Mouse (Mus musculus) ES-E14 (cell line): ENCODE results near the gene Crx. TPM values are rescaled to one million over a fixed set of nuclear protein-coding genes. Genes with fewer than 3 reads are reported as not detected.

Experiments
- DNase-seq: peaks from one replicate; pipeline ENCODE4 v3.0.0-alpha.2; 2013; ENCODE audit warnings: low read depth, low spot score
- H3K27ac ChIP-seq: 2 replicates; pipeline ENCODE4 v1.5.1; 2012; ENCODE audit warnings: low read depth, mild to moderate bottlenecking, low read length, moderate library complexity, mixed read lengths; ENCODE audit not compliant: poor library complexity, insufficient read depth, severe bottlenecking
- H3K36me3 ChIP-seq: 2 replicates; pipeline ENCODE4 v1.6.1; 2012; ENCODE audit warnings: mild to moderate bottlenecking, low read length, moderate library complexity, mixed read lengths; ENCODE audit not compliant: control insufficient read depth, poor library complexity, insufficient read depth, severe bottlenecking
- H3K4me1 ChIP-seq, 2 experiments: fragments of 150-350 bp in 1 of 2; sonication (generic) in 1 of 2; 2 replicates each; pipeline ENCODE4 v1.6.1; 2012; ENCODE audit warnings: low read length in 2 of 2, mild to moderate bottlenecking in 1 of 2, mixed read lengths in 1 of 2; ENCODE audit not compliant: control insufficient read depth in 2 of 2, insufficient read depth in 2 of 2, poor library complexity in 1 of 2
- H3K4me3 ChIP-seq, 2 experiments: fragments of 150-350 bp in 1 of 2; sonication (generic) in 1 of 2; 2 replicates each; pipeline ENCODE4 v1.5.1; 2012; ENCODE audit warnings: low read length in 2 of 2, low read depth in 1 of 2, mild to moderate bottlenecking in 1 of 2, mixed read lengths in 1 of 2; ENCODE audit not compliant: insufficient read depth in 1 of 2, poor library complexity in 1 of 2, severe bottlenecking in 1 of 2
- H3K9ac ChIP-seq: 2 replicates; pipeline ENCODE4 v1.6.1; 2012; ENCODE audit warnings: low read depth, mild to moderate bottlenecking, low read length, mixed read lengths; ENCODE audit not compliant: poor library complexity, insufficient read depth, severe bottlenecking
- H3K9me3 ChIP-seq: fragments of 150-350 bp; sonication (generic); 2 replicates; pipeline ENCODE4 v1.6.1; 2012; ENCODE audit warnings: low read depth, mild to moderate bottlenecking, low read length; ENCODE audit not compliant: control insufficient read depth, insufficient read depth
- CHD2 ChIP-seq: IDR thresholded peaks from 2 replicates; pipeline ENCODE4 v1.6.1; 2014; ENCODE audit warnings: mild to moderate bottlenecking, low read depth, low read length, inconsistent platforms
- HCFC1 ChIP-seq: IDR thresholded peaks from 2 replicates; pipeline ENCODE4 v1.6.1; 2012; ENCODE audit warnings: low read length, inconsistent platforms, borderline replicate concordance; ENCODE audit not compliant: insufficient read depth
- MAFK ChIP-seq: IDR thresholded peaks from 2 replicates; pipeline ENCODE4 v1.6.1; 2014; ENCODE audit warnings: mild to moderate bottlenecking, low read depth, low read length, inconsistent platforms; ENCODE audit not compliant: insufficient read depth
- ZC3H11A ChIP-seq: IDR thresholded peaks from 2 replicates; pipeline ENCODE4 v1.6.1; 2012; ENCODE audit warnings: low read depth, mild to moderate bottlenecking, inconsistent platforms, low read length, borderline replicate concordance
- ZNF384 ChIP-seq: IDR thresholded peaks from 2 replicates; pipeline ENCODE4 v1.6.1; 2012; ENCODE audit warnings: low read depth, low read length, inconsistent platforms
- in situ Hi-C, 2 experiments: fragments of 600-800 bp; cut with MboI; formaldehyde crosslinking; loops; one replicate each; pipeline ENCODE4 v1.15.1; 2025; ENCODE audit warnings: low sequenced_read_pairs in 2 of 2, inconsistent platforms in 1 of 2; ENCODE audit not compliant: unreplicated experiment in 2 of 2
- total RNA-seq: library from RNA; depleted of rRNA; stranded (reverse); fragments of 300-350 nt; gene quantifications from 2 replicates; pipeline ENCODE4 v1.2.3, GENCODE M21; 2012

Crx gene
- total RNA-seq, 1 experiment, result not detected

GRCm38 (mm10) chr7:15906602-15907001 lies 26.8 kb upstream of the Crx start:
- Histone ChIP-seq H3K4me3 (no peak overlapping the region), H3K9me3 (no peaks in the 10 kb centered on the region), H3K36me3 (no peaks in the 10 kb centered on the region), H3K9ac (no peak overlapping the region), H3K27ac (no peak overlapping the region), H3K4me1 (no peaks in the 10 kb centered on the region)
- DNase-seq, result no peak
- TF ChIP-seq MAFK, result no peak
- no peak for TF ChIP-seq HCFC1
- no peak for TF ChIP-seq CHD2
- TF ChIP-seq ZNF384, result no peak
- in situ Hi-C loops, result no loop called here

GRCm38 (mm10) chr7:15905861-15906260 lies 26.1 kb upstream of the Crx start:
- no peak for DNase-seq

GRCm38 (mm10) chr7:15901366-15902048 lies 21.7 kb upstream of the Crx start:
- Histone ChIP-seq H3K9me3 (no peaks in the 10 kb centered on the region), H3K4me1 (peaks cover 4 to 6% of the 10 kb centered on the region in 2 experiments), H3K4me3 (no peak overlapping the region), H3K27ac (no peak overlapping the region), H3K36me3 (no peaks in the 10 kb centered on the region), H3K9ac (no peak overlapping the region)
- DNase-seq, result peak; percentile 70
- in situ Hi-C loops, result no loop called here
- TF ChIP-seq HCFC1 (no peak), ZNF384 (no peak), ZC3H11A (no peak), MAFK (no peak), CHD2 (no peak)

More at GRCm38 (mm10) chr7:15905861-15906260, 26.1 kb upstream of the Crx start:
- TF ChIP-seq ZC3H11A (no peak), HCFC1 (no peak), CHD2 (no peak)
- in situ Hi-C loops, result no loop called here
- Histone ChIP-seq H3K27ac (no peak overlapping the region), H3K9me3 (no peaks in the 10 kb centered on the region), H3K4me1 (peaks cover 4% of the 10 kb centered on the region in 2 experiments), H3K36me3 (no peaks in the 10 kb centered on the region), H3K9ac (no peak overlapping the region), H3K4me3 (no peak overlapping the region)

GRCm38 (mm10) chr7:15894251-15894650 lies 14.5 kb upstream of the Crx start:
- Histone ChIP-seq H3K36me3 (no peaks in the 10 kb centered on the region), H3K4me3 (no peak overlapping the region), H3K4me1 (peaks cover 4 to 12% of the 10 kb centered on the region in 2 experiments; a peak in 3 of 4 replicates), H3K27ac (no peak overlapping the region; the same call in 1 of the 2 replicates), H3K9ac (no peak overlapping the region), H3K9me3 (no peaks in the 10 kb centered on the region)
- in situ Hi-C loops, result no loop called here
- no peak for TF ChIP-seq MAFK
- TF ChIP-seq ZNF384, result no peak
- TF ChIP-seq CHD2, result no peak
- TF ChIP-seq ZC3H11A, result no peak
- no peak for TF ChIP-seq HCFC1
- DNase-seq, result peak; percentile 56

- no peaks in the 10 kb centered on the region for H3K4me1 ChIP-seq
- no peak for TF ChIP-seq MAFK
- no peaks in the 10 kb centered on the region for H3K36me3 ChIP-seq
- no peak overlapping the region for H3K4me3 ChIP-seq
- DNase-seq, result no peak
- no peak overlapping the region for H3K27ac ChIP-seq
- in situ Hi-C loops, result no loop called here
- H3K9ac ChIP-seq, result no peak overlapping the region
- no peaks in the 10 kb centered on the region for H3K9me3 ChIP-seq
These were observed 4.4 kb upstream of the Crx start for GRCm38 (mm10) chr7:15884127-15884526.
